Mouse (Mus musculus): Measurements from ENCODE around the gene Ptov1.
"Not testable (repeated sequence)": the region's sequence is repeated elsewhere in the genome, so short reads cannot be mapped to it uniquely, and the experiment has no call there.

Ptov1 gene

GRCm38 (mm10) chr7:44890180-44890579 lies 20.6 kb upstream of the Ptov1 start:
- in situ Hi-C loops (cut with MboI, MseI): loop anchor here (10.0 kb wide), 1 partner anchor 335 kb away; the partner anchor contains the start of gene Nr1h2

GRCm38 (mm10) chr7:44888256-44889105 lies 18.9 kb upstream of the Ptov1 start:
- in situ Hi-C loops (cut with MboI, MseI): no loop called here

DNA sequence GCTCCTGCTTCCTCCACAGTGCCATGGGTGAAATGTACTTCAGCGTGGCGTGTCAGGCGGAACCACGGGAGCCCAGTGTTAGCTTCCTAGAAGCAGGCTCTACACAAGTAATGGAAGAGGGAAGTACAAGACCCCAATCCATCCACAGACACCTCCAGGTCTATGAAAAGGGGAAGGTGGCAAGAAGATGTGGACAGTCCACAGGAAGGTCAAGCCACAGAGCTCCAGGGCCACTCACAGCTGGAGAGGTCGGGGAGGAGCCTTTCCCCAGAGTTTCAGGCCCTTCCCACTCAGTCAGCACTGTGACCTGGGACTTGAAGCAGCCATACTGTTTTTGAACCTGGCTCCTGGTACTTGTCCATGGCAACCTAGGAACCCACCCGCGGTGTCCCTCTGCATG lies 17.4 kb upstream of the Ptov1 start:
- in situ Hi-C loops (cut with MboI, MseI): no loop called here

DNA sequence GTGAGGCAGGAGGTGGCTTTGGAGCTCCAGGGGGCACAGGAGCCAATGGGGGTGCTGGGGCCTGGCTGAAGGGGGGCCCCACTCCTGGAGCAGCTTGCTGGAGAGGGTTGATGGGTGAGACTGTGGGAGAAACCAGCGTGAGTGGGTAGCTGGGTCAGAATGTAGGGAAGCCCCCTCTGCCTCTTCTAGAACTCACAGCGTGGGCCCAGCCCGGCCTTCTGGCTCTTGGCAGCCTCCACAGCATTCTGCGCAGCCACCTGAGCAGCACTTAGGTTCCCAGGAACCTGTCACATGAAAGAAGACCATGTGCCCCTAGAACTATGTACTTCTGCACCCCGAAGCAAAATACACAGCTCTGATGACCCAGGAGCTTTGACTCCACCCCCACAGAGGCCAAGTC lies 15.0 kb upstream of the Ptov1 start:
- in situ Hi-C loops (cut with MboI, MseI): no loop called here

GRCm38 (mm10) chr7:44883036-44883435 lies 13.4 kb upstream of the Ptov1 start:
- in situ Hi-C loops (cut with MboI, MseI): no loop called here

DNA sequence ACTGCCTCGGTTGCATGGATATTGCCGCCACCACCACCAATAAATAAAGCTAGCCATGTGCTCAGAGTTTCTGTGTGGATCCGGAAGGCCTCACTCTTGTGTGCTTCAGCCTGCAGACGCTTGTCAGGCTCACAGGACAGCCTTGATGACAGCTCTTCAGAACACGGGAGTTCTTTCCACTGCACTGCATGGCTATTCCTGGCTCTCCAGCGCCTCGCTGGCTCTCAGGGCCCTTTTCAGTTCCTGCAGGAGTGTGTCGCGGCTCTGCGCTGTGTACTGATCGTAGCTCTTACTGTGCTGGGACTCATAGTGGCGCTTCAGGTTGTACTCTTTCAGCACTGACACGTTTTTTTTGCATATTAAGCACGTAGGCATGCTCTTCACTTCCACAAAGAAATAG lies 8.2 kb upstream of the Ptov1 start:
- in situ Hi-C loops (cut with MboI, MseI): no loop called here

DNA sequence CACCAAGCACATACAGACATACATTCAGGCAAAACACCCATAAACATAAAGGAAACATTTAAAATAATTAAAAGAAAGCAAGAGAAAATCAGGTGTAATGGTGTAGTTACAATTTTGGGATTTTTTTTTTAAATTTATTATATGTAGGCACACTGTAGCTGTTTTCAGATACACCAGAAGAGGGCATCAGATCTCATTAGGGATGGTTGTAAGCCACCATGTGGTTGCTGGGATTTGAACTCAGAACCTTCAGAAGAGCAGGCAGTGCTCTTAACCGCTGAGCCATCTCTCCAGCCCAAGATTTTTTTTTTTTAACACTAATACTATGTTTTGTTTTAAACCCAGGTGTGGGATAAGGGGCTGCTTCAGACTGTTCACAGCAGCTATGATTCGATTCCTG lies 2.2 kb upstream of the Ptov1 start:
- in situ Hi-C loops (cut with MboI, MseI): not testable (repeated sequence)

- in situ Hi-C loops (cut with MboI, MseI): no loop called here
These were observed 1.6 kb upstream of the Ptov1 start for GRCm38 (mm10) chr7:44871181-44871580.

DNA sequence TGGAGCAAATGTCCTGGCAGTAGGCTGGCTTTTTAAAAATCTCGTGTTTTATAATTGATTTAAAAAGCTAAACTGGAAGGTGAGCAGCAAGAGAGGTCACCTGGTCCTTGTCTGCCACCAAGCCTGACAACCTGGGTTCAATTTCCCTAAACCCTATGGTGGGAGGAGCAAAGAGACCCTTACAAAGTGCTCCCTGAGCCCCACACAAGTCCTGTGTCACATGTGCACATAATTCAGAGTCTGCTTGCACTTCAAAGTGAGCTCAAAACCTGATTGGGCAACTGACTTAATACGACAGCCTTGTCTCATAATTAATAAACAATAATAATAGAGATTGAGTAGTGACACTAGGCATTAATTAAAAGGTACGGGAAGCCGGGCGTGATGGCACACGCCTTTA lies 1.0 kb upstream of the Ptov1 start:
- in situ Hi-C loops (cut with MboI, MseI): no loop called here

GRCm38 (mm10) chr7:44868919-44869696 lies 480 bp downstream of the Ptov1 start:
- in situ Hi-C loops (cut with MboI, MseI): no loop called here

DNA sequence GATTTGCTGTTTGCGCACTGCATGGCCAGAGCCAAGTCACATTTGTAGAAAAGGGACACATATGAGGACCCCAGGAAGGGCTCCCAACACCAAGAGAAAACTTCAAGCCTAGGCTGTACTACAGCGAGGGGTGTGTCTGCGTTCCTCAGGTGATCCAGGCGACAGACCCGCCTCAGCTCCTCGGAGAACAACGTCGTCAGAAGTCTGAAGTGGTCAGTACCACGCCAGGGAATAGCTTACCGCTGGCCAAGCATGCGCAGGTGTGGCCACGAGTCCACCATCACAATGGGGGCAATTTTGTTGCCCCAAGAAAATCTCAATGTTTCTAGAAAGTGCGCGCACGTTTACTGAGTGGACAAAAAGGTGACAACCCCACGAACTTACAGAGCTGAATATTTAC lies 1.1 kb downstream of the Ptov1 start:
- in situ Hi-C loops (cut with MboI, MseI): no loop called here

- in situ Hi-C loops (cut with MboI, MseI): no loop called here
These were observed 1.8 kb downstream of the Ptov1 start for GRCm38 (mm10) chr7:44867802-44868201.

DNA sequence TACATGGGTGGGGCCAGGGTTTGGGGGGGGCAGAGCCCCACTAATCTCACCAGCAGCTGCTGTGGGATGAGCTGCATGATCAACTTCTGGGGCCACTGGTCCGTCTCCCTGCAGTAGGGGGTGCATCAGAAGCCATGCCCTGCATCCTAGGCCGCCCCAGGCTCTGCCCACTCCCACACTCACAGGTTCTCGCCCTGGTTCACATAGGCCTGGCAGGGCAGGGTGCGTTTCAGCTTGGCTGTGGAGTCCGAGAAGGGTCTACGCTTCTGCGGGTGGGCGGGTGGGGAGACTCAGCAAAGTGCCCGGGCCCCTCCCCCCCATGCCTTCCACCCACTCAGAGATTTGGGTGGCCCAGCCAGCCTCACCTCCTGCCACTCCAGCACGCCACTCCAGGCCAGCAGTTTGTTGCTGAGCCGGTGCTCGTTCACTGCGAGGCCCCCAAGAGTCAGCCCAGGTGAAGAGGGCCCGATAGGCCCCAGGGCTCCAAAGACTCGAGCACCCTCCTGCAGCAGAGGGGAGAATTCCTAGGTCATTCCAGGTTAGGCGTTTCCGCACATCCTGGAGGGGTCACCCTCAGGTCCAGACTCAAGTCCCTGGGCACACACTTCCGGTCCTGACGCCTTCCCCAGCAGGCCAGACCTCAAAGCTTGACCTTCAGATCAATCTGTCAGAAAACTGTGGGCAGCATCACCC lies 2.4 kb downstream of the Ptov1 start:
- in situ Hi-C loops (cut with MboI, MseI): no loop called here

- in situ Hi-C loops (cut with MboI, MseI): no loop called here
These were observed 3.1 kb downstream of the Ptov1 start for GRCm38 (mm10) chr7:44866276-44867009.

GRCm38 (mm10) chr7:44864595-44865542 lies 4.7 kb downstream of the Ptov1 start:
- in situ Hi-C loops (cut with MboI, MseI): no loop called here

DNA sequence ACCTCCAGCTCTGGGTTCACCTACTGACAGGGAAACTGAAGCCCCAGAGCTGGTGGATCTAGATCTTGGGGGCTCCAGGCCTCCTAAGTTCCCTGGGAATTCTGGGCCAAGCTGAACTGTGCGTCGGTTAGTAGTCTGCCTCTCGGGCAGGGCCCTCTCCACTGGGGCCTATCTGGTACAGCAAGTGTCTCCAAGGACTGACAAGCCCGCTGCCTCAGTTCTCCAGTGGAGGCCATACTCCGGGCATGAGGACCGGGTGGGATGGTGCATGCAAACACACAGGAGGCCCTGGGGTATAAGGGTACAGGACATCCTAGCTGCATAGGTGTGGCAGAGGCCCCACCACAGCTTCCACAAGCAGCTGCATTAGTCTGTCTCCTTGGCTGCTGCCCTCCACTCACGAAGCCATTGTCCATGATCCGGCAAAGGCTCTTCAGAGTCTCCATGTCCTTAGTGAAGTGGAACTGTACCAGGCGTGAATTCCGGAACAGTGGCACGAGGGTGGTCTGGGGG lies 5.5 kb downstream of the Ptov1 start:
- in situ Hi-C loops (cut with MboI, MseI): no loop called here

DNA sequence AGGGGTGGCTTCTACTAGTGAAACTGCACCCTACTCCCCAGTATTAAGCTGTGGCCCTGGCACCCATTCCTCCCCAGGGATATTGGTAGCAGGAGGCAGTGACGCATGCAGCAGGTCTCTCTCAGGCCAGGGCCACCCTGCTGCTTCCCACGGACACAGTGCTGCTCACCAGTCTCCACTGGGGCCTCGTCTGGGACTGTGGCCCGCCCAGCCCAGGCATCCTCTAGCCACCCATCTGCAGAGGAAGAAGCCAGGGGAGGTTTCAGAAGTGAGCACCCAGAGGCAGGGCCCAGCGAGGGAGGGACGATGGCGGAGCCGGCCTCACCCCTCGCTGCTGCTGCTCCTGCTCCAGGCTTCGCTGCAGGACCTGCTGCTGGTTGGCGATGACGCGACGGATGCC lies 6.4 kb downstream of the Ptov1 start:
- in situ Hi-C loops (cut with MboI, MseI): no loop called here

GRCm38 (mm10) chr7:44862434-44862833 lies 7.2 kb downstream of the Ptov1 start:
- in situ Hi-C loops (cut with MboI, MseI): no loop called here

DNA sequence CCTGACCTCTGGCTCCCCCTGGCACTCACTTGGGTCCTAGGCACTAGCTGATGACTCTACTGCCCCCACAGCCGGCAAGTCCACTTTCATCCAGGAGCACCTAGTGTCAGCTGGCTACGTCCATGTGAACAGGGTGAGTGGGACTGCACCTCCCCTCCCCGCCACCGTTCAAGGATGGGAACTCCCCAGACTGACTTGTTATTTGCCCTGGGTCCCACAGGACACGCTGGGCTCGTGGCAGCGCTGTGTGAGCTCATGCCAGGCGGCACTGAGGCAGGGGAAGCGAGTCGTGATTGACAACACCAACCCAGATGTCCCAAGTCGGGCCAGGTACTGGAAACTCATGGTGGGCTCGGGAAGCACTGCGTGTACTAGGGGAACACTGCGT lies 8.2 kb downstream of the Ptov1 start:
- in situ Hi-C loops (cut with MboI, MseI): no loop called here

Data from T-helper 2 cell (primary cell).